Mouse (Mus musculus) liver, embryonic 14.5 days (tissue): ENCODE data around the gene Gm11032.

Experiments
- CTCF ChIP-seq: IDR thresholded peaks from 2 replicates; pipeline ENCODE4 v1.5.1; 2016; ENCODE audit warnings: antibody characterized with exemption, low read depth, control low read depth
- EP300 ChIP-seq: IDR thresholded peaks from 2 replicates; pipeline ENCODE4 v1.6.1; 2016; ENCODE audit warnings: antibody characterized with exemption, low read depth

DNA sequence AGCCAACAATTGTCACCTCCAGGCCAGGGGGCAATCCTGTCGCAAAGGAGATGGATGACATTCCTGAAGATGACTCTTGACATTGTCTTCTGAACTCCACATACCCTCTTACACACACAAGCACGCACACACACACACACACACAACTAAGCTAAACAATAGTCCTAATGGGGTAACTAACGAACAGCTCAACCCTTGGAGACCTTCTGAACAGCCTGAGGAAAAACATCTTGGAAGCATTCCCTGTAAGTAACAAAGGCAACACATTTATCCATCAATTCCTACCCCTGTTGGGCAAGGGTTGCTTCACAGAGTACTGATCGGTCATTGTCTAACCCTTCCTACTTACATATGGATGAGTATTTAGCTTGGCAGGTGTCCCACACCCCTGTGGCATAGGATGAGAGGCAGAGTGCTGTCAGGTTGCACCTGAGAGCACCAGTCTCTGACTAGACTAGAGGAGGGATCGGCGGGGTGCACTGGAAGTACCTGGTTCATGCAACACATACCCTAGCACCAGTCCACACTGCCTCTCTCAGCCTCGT is 2.6 kb downstream of the Gm11032 start:
- TF ChIP-seq EP300: no peak
- TF ChIP-seq CTCF: no peak
